Comparison of ENCODE assay signal across 8 mouse cellular contexts in the genomic region with DNA sequence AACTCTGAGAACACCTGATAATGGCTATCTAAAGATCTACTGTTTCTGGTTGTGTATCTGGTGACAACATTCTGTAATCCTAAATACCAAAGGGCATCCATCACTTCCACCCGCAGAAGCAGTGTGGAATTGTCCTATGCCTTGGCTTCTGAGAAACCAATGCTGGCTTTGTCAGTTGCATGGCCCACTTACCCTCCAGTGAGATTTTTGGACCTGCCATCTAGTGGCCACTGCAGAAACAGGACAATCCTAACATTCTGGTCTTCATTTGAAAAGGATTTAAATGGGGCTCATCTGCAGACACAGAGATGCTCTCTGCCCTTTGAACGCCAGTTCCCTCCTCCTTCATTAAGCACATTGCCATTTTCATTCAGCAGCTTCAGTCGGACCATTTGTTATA.
DNase-seq lines count a peak whose midpoint lies in the region; ATAC-seq and TF ChIP-seq lines count a peak whose summit lies in the region.
"Had no signal": no experiment of that assay in that cellular context is flagged by ENCODE, and none has a peak within 500 bp of the region (broad histone marks: within the 10 kb centered on the region; RNA-seq: fewer than 3 reads in every experiment).

No protein-coding gene starts in this region.

- H3K4me2 ChIP-seq in kidney, postnatal 0 days (ENCODE audit: low read length) = no peak overlapping the region
- H3K4me2 ChIP-seq in kidney, embryonic 16.5 days (replicated peaks; ENCODE audit: low read depth, low read length) = no peak overlapping the region
- H3K4me2 ChIP-seq in neural tube, embryonic 12.5 days (replicated peaks) = no peak overlapping the region
- H3K4me2 ChIP-seq: embryonic facial prominence, embryonic 12.5 days had no signal

- H3K27ac ChIP-seq in kidney, postnatal 0 days = no peak overlapping the region
- no peak overlapping the region for H3K27ac ChIP-seq in kidney, embryonic 16.5 days (ENCODE audit: low read length)
- no peak overlapping the region for H3K27ac ChIP-seq in ES-E14 (ENCODE audit: insufficient read depth, low read depth, low read length, poor library complexity, severe bottlenecking)
- no peak overlapping the region for H3K27ac ChIP-seq in neural tube, embryonic 12.5 days
- H3K27ac ChIP-seq: embryonic facial prominence, embryonic 12.5 days had no signal

- H3K9me3 ChIP-seq in kidney, postnatal 0 days (replicated peaks; ENCODE audit: low read length) = no peaks in the 10 kb centered on the region
- no peaks in the 10 kb centered on the region for H3K9me3 ChIP-seq in kidney, embryonic 16.5 days (ENCODE audit: low read length)
- H3K9me3 ChIP-seq in ES-E14 (ENCODE audit: control insufficient read depth, insufficient read depth, low read depth, low read length) = no peaks in the 10 kb centered on the region
- H3K9me3 ChIP-seq in neural tube, embryonic 12.5 days = no peaks in the 10 kb centered on the region
- H3K9me3 ChIP-seq: embryonic facial prominence, embryonic 12.5 days had no signal

- DNase-seq in kidney, postnatal 0 days (ENCODE audit: low spot score) = peak; percentile 55
- DNase-seq in ES-E14 (ENCODE audit: low read depth, low spot score) = peak; percentile 15
- DNase-seq in c-Kit-positive CD71-negative TER-119-negative erythroid progenitor cells, embryonic 14.5 days (ENCODE audit: low read depth) = peak; percentile 5
- peak; percentile 41 for DNase-seq in heart, postnatal 4 days
- no peak for DNase-seq in thymus, postnatal 25 days

- 49% methylated on average over 3 of the region's 3 CpGs for WGBS in kidney, postnatal 0 days
- 43% methylated on average over 3 of the region's 3 CpGs for WGBS in kidney, embryonic 16.5 days
- WGBS in neural tube, embryonic 12.5 days = 53% methylated on average over 3 of the region's 3 CpGs

- no peaks in the 10 kb centered on the region for H3K36me3 ChIP-seq in kidney, postnatal 0 days (ENCODE audit: insufficient read depth, low read length)
- no peaks in the 10 kb centered on the region for H3K36me3 ChIP-seq in kidney, embryonic 16.5 days (ENCODE audit: insufficient read depth, low read length)
- no peaks in the 10 kb centered on the region for H3K36me3 ChIP-seq in ES-E14 (ENCODE audit: control insufficient read depth, insufficient read depth, low read length, poor library complexity, severe bottlenecking)
- no peaks in the 10 kb centered on the region for H3K36me3 ChIP-seq in neural tube, embryonic 12.5 days
- H3K36me3 ChIP-seq: embryonic facial prominence, embryonic 12.5 days had no signal

- no peaks in the 10 kb centered on the region for H3K27me3 ChIP-seq in kidney, postnatal 0 days (ENCODE audit: insufficient read depth, low read length)
- H3K27me3 ChIP-seq in kidney, embryonic 16.5 days (ENCODE audit: insufficient read depth, low read length) = no peaks in the 10 kb centered on the region
- H3K27me3 ChIP-seq in neural tube, embryonic 12.5 days (replicated peaks) = no peaks in the 10 kb centered on the region
- H3K27me3 ChIP-seq: embryonic facial prominence, embryonic 12.5 days had no signal

- H3K4me3 ChIP-seq in kidney, postnatal 0 days (replicated peaks; ENCODE audit: low read depth, low read length) = no peak overlapping the region
- H3K4me3 ChIP-seq in kidney, embryonic 16.5 days (ENCODE audit: low read length) = no peak overlapping the region
- H3K4me3 ChIP-seq in ES-E14 (ENCODE audit: insufficient read depth in 1 of 2, low read depth in 1 of 2, low read length in 2 of 2, poor library complexity in 1 of 2, severe bottlenecking in 1 of 2) = no peak overlapping the region
- H3K4me3 ChIP-seq in neural tube, embryonic 12.5 days = no peak overlapping the region
- H3K4me3 ChIP-seq: embryonic facial prominence, embryonic 12.5 days had no signal

- in situ Hi-C loops in ES-E14 (cut with MboI; ENCODE audit: low sequenced_read_pairs in 2 of 2, unreplicated experiment in 2 of 2) = no loop called here

- ATAC-seq in kidney, postnatal 0 days (replicated peaks; ENCODE audit: low FRiP score, low read depth) = no peak
- ATAC-seq in kidney, embryonic 16.5 days (ENCODE audit: low FRiP score, low TSS enrichment) = no peak; the same call in 1 of the 2 replicates
- ATAC-seq in neural tube, embryonic 12.5 days (ENCODE audit: low FRiP score, low read depth) = peak; percentile 50

- H3K9ac ChIP-seq in kidney, postnatal 0 days (ENCODE audit: low read depth, low read length) = no peak overlapping the region
- no peak overlapping the region for H3K9ac ChIP-seq in kidney, embryonic 16.5 days (replicated peaks; ENCODE audit: low read length)
- no peak overlapping the region for H3K9ac ChIP-seq in ES-E14 (ENCODE audit: insufficient read depth, low read depth, low read length, poor library complexity, severe bottlenecking)
- H3K9ac ChIP-seq in neural tube, embryonic 12.5 days = no peak overlapping the region
- H3K9ac ChIP-seq: embryonic facial prominence, embryonic 12.5 days had no signal

- peak; percentile 78 for TF ChIP-seq CTCF in kidney, postnatal 0 days (IDR thresholded peaks at IDR 0.05; ENCODE audit: low read depth)

- H3K4me1 ChIP-seq in kidney, postnatal 0 days (replicated peaks; ENCODE audit: insufficient read depth, low read length) = peaks cover 6% of the 10 kb centered on the region; the same call in 1 of the 2 replicates
- H3K4me1 ChIP-seq in kidney, embryonic 16.5 days (ENCODE audit: insufficient read depth, low read length) = no peaks in the 10 kb centered on the region
- no peaks in the 10 kb centered on the region for H3K4me1 ChIP-seq in ES-E14 (ENCODE audit: control insufficient read depth in 2 of 2, insufficient read depth in 2 of 2, low read length in 2 of 2, poor library complexity in 1 of 2)
- H3K4me1 ChIP-seq in neural tube, embryonic 12.5 days = no peaks in the 10 kb centered on the region
- H3K4me1 ChIP-seq: embryonic facial prominence, embryonic 12.5 days had no signal

TF ChIP-seq in ES-E14, 5 proteins besides CTCF, POLR2A, EP300 and RAD21:
- TF ChIP-seq ZC3H11A (IDR thresholded peaks at IDR 0.05; ENCODE audit: borderline replicate concordance, low read depth, low read length) (no peak), CHD2 (IDR thresholded peaks at IDR 0.05; ENCODE audit: low read depth, low read length) (no peak)
